Mouse (Mus musculus) lung, postnatal 0 days (tissue): ENCODE measurements around the gene Crb3.

Source experiments
- CTCF ChIP-seq: IDR thresholded peaks from 2 replicates; pipeline ENCODE4 v1.5.1; 2016; ENCODE audit warnings: antibody characterized with exemption, mild to moderate bottlenecking
- EP300 ChIP-seq: IDR thresholded peaks from 2 replicates; pipeline ENCODE4 v1.6.1; 2016; ENCODE audit warnings: antibody characterized with exemption, mild to moderate bottlenecking, control low read depth

GRCm38 (mm10) chr17:57099629-57100325 is 40.9 kb downstream of the Crb3 start:
- TF ChIP-seq EP300 (no peak), CTCF (no peak)
